Mouse (Mus musculus) adrenal gland, adult 8-10 months (tissue): Measurements from ENCODE around the gene Caskin1. TPM values are rescaled to one million over a fixed set of nuclear protein-coding genes. Genes with fewer than 3 reads are reported as not detected.

ENCODE experiments used
- DNase-seq: peaks from one replicate; pipeline ENCODE4 v3.0.0; 2022
- total RNA-seq, 4 experiments: library from RNA; stranded (reverse); gene quantifications; 2 replicates each; pipeline ENCODE4 v1.2.4; 2022

Caskin1 gene
- total RNA-seq, 4 experiments from 2014 or later = 49.1 to 61.2 (median 53.8) TPM

- peak; percentile 61 for DNase-seq
Observed at GRCm38 (mm10) chr17:24496026-24496425, 7.6 kb downstream of the Caskin1 start.

GRCm38 (mm10) chr17:24502208-24502607, 13.8 kb downstream of the Caskin1 start:
- DNase-seq = no peak

- DNase-seq = no peak
Observed at GRCm38 (mm10) chr17:24504085-24504484, 15.7 kb downstream of the Caskin1 start.

- DNase-seq = no peak
Observed at GRCm38 (mm10) chr17:24505286-24505955, 17.0 kb downstream of the Caskin1 start.

GRCm38 (mm10) chr17:24506332-24507070, 18.1 kb downstream of the Caskin1 start:
- DNase-seq = no peak

GRCm38 (mm10) chr17:24507129-24507664, 18.8 kb downstream of the Caskin1 start:
- no peak for DNase-seq

GRCm38 (mm10) chr17:24507806-24508460, 19.5 kb downstream of the Caskin1 start:
- peak; percentile 58 for DNase-seq

- DNase-seq = no peak
Observed at GRCm38 (mm10) chr17:24513609-24514008, 25.2 kb downstream of the Caskin1 start.

GRCm38 (mm10) chr17:24514270-24515257, 26.2 kb downstream of the Caskin1 start:
- DNase-seq = no peak

- DNase-seq = no peak
Observed at GRCm38 (mm10) chr17:24520450-24520849, 32.0 kb downstream of the Caskin1 start.

GRCm38 (mm10) chr17:24524734-24525133, 36.3 kb downstream of the Caskin1 start:
- no peak for DNase-seq

- DNase-seq = no peak
Observed at GRCm38 (mm10) chr17:24527315-24527714, 38.9 kb downstream of the Caskin1 start.

- DNase-seq = peak; percentile 97
Observed at GRCm38 (mm10) chr17:24527723-24528559, 39.5 kb downstream of the Caskin1 start, which contains the start of gene Traf7. Gene Traf7, minus strand, starts transcription at chr17:24527938.

GRCm38 (mm10) chr17:24528560-24528918, 40.1 kb downstream of the Caskin1 start:
- DNase-seq = no peak

GRCm38 (mm10) chr17:24529007-24529451, 40.6 kb downstream of the Caskin1 start:
- no peak for DNase-seq

- no peak for DNase-seq
Observed at GRCm38 (mm10) chr17:24529883-24530282, 41.5 kb downstream of the Caskin1 start.

GRCm38 (mm10) chr17:24530361-24531050, 42.1 kb downstream of the Caskin1 start:
- no peak for DNase-seq

- DNase-seq = no peak
Observed at GRCm38 (mm10) chr17:24531064-24531463, 42.7 kb downstream of the Caskin1 start.

GRCm38 (mm10) chr17:24532045-24532444, 43.6 kb downstream of the Caskin1 start:
- no peak for DNase-seq
